ENCODE assay signal across 8 mouse cellular contexts in the genomic region with DNA sequence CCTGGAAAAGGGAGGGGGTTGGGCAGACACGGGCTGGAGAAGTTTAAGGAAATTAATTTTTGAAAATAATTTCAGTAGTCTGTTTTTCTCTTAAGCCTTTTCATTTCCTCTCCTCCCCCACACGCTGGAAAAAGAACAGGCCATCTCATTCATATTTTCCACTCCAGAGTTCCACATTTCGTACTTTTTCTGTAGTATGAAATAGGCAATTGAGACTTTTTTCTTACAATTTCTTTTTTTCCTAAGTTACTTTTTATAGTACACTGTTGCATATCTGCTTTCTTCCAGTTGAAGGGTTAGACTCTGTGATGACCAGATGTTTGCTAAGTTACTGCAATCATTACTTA. TPM values are rescaled to one million over a fixed set of nuclear protein-coding genes. Genes with fewer than 3 reads are reported as not detected.
DNase-seq lines count a peak whose midpoint lies in the region; ATAC-seq and TF ChIP-seq lines count a peak whose summit lies in the region.

No protein-coding gene starts in this region.

- TF ChIP-seq POLR2A in testis, adult 2 months (IDR thresholded peaks at IDR 0.05; ENCODE audit: control insufficient read depth, low read depth, low read length): no peak; the same call in 1 of the 2 replicates

- peak overlapping the region; percentile 38 for H3K4me2 ChIP-seq in limb, embryonic 15.5 days
- peak overlapping the region; percentile 50 for H3K4me2 ChIP-seq in stomach, embryonic 15.5 days

- peak overlapping the region; percentile 93 for H3K27ac ChIP-seq in testis, adult 2 months (ENCODE audit: control insufficient read depth, insufficient read depth, low read depth, low read length)
- H3K27ac ChIP-seq in limb, embryonic 15.5 days: peak overlapping the region; percentile 98
- H3K27ac ChIP-seq in stomach, embryonic 15.5 days: peak overlapping the region; percentile 99

- no peak for TF ChIP-seq CTCF in testis, adult 2 months (IDR thresholded peaks at IDR 0.05; ENCODE audit: control insufficient read depth, insufficient read depth, insufficient replicate concordance, low read depth, low read length)

- no peaks in the 10 kb centered on the region for H3K27me3 ChIP-seq in erythroblast, embryonic 14.5 days (ENCODE audit: control insufficient read depth)
- H3K27me3 ChIP-seq in testis, adult 2 months (ENCODE audit: control insufficient read depth, insufficient read depth, low read length): no peaks in the 10 kb centered on the region
- H3K27me3 ChIP-seq in limb, embryonic 15.5 days: no peaks in the 10 kb centered on the region
- no peaks in the 10 kb centered on the region for H3K27me3 ChIP-seq in stomach, embryonic 15.5 days (replicated peaks)

- H3K9ac ChIP-seq in limb, embryonic 15.5 days: peak overlapping the region; percentile 82
- peak overlapping the region; percentile 99; the same call in 1 of the 2 replicates for H3K9ac ChIP-seq in stomach, embryonic 15.5 days

- no peaks in the 10 kb centered on the region for H3K36me3 ChIP-seq in erythroblast, embryonic 14.5 days (ENCODE audit: control insufficient read depth)
- no peaks in the 10 kb centered on the region for H3K36me3 ChIP-seq in testis, adult 2 months (ENCODE audit: control insufficient read depth, insufficient read depth, low read length)
- H3K36me3 ChIP-seq in limb, embryonic 15.5 days: no peaks in the 10 kb centered on the region
- no peaks in the 10 kb centered on the region for H3K36me3 ChIP-seq in stomach, embryonic 15.5 days

- no peak for ATAC-seq in erythroblast, adult 5-6 weeks (replicated peaks; ENCODE audit: low FRiP score, poor library complexity, severe bottlenecking)
- no peak for ATAC-seq in limb, embryonic 15.5 days (ENCODE audit: insufficient number of reproducible peaks, low FRiP score, low TSS enrichment, low read depth)
- ATAC-seq in stomach, embryonic 15.5 days (ENCODE audit: insufficient read depth, low FRiP score, low read depth): no peak

- no peak for DNase-seq in testis, postnatal 10 days (ENCODE audit: low spot score)
- no peak for DNase-seq in right cerebral cortex, postnatal 4 days
- no peak for DNase-seq in cerebellum, postnatal 36 days

- 2% methylated on average over 3 of the region's 3 CpGs for WGBS in limb, embryonic 15.5 days
- WGBS in stomach, embryonic 15.5 days: 4% methylated on average over 3 of the region's 3 CpGs

- H3K9me3 ChIP-seq in erythroblast, embryonic 14.5 days (ENCODE audit: control insufficient read depth, low read length): no peaks in the 10 kb centered on the region
- H3K9me3 ChIP-seq in limb, embryonic 15.5 days: no peaks in the 10 kb centered on the region
- H3K9me3 ChIP-seq in stomach, embryonic 15.5 days: no peaks in the 10 kb centered on the region

- H3K4me1 ChIP-seq in erythroblast, embryonic 14.5 days (ENCODE audit: control insufficient read depth): peaks cover 38% of the 10 kb centered on the region
- H3K4me1 ChIP-seq in testis, adult 2 months (ENCODE audit: control insufficient read depth, insufficient read depth, low read length): peaks cover 2% of the 10 kb centered on the region; the same call in 1 of the 2 replicates
- peaks cover 7% of the 10 kb centered on the region for H3K4me1 ChIP-seq in limb, embryonic 15.5 days
- peaks cover 4% of the 10 kb centered on the region; the same call in 1 of the 2 replicates for H3K4me1 ChIP-seq in stomach, embryonic 15.5 days

- peak overlapping the region; percentile 91 for H3K4me3 ChIP-seq in erythroblast, embryonic 14.5 days (replicated peaks)
- peak overlapping the region; percentile 90 for H3K4me3 ChIP-seq in testis, adult 2 months (ENCODE audit: control insufficient read depth, low read depth, low read length)
- peak overlapping the region; percentile 77 for H3K4me3 ChIP-seq in limb, embryonic 15.5 days
- H3K4me3 ChIP-seq in stomach, embryonic 15.5 days (replicated peaks): peak overlapping the region; percentile 100

RNA-seq across cellular contexts. Expression of a gene that starts 1.2 kb away (rescaled TPM):
- 0.74 and 1.5 TPM in 2 replicates for polyA plus RNA-seq in erythroblast, embryonic 14.5 days (2012)
- total RNA-seq in erythroblast, adult 5-6 weeks (2015; ENCODE audit: low replicate concordance): 90.1 and 100 TPM in 2 replicates
- total RNA-seq in erythroblast, adult 5-6 weeks (2017; ENCODE audit: low replicate concordance): 90.7 and 93.5 TPM in 2 replicates
- polyA plus RNA-seq in testis, adult 2 months (2012; rRNA removed): 6.2 and 8.8 TPM in 2 replicates
- 309 and 311 TPM in 2 replicates for polyA plus RNA-seq in limb, embryonic 15.5 days (2015; fragmentation: Nextera tagmentation; extraction: Ambion mirVana)
- 259 and 263 TPM in 2 replicates for polyA plus RNA-seq in stomach, embryonic 15.5 days (2015; fragmentation: Nextera tagmentation; extraction: Ambion mirVana)

Comparison
In these comparisons a context has a peak if more than half of its experiments do, and no peak if none do; other contexts are left out.
1. RNA of a gene that starts 1.2 kb away (polyA plus RNA-seq): 309 to 311 TPM in limb, embryonic 15.5 days and 259 to 263 TPM in stomach, embryonic 15.5 days; 6.2 to 8.8 TPM in testis, adult 2 months and 0.74 to 1.5 TPM in erythroblast, embryonic 14.5 days; every median in the first group is over 10 times any median in the second.
2. Peak in every context shown above with its lines, with median percentiles within 50 percentile points of each other: H3K4me3 ChIP-seq and H3K27ac ChIP-seq.